ENCODE assay signal across 13 mouse cellular contexts in the genomic region with DNA sequence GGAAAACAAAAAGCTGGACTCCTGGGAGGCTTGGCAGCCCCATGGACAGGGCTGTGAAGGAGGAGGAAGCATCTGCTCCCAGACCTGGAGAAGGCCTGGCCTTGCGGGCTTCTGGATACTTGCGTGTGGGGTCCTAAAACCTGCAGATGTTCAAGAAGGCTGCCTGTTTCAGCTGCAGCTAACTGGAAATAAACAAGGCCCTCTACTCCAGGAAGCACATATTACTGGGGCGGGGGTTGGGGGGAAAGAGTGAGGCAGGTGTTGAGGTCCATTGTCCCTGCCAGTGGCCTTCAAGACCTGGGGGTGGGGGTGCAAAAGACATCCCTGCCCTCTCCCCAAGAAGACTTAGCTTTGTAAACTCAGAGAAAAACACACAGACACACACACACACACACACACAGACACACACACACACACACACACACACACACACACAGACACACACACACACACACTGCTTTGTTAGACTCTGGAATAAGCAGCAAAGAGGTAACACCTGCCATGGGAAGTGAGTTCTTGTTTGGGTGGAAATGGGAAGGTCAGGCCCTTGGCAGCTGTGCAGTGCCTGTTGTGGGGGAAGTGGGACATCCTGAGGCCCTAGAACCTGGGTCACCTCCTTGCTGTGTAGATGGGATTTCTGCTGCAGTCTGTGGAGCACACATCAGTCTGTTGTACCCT. TPM values are rescaled to one million over a fixed set of nuclear protein-coding genes. Genes with fewer than 3 reads are reported as not detected.
DNase-seq lines count a peak whose midpoint lies in the region; ATAC-seq lines count a peak whose summit lies in the region.
"Had no signal": no experiment of that assay in that cellular context is flagged by ENCODE, and none has a peak within 500 bp of the region (broad histone marks: within the 10 kb centered on the region; RNA-seq: fewer than 3 reads in every experiment).

No protein-coding gene starts in this region.

- H3K9ac ChIP-seq in liver, embryonic 11.5 days (ENCODE audit: low read depth, low read length), result no peak overlapping the region

- no peak overlapping the region for H3K4me3 ChIP-seq in embryonic facial prominence, embryonic 10.5 days
- H3K4me3 ChIP-seq in liver, embryonic 11.5 days (ENCODE audit: low read depth, low read length), result no peak overlapping the region

- peaks cover 34% of the 10 kb centered on the region for H3K4me1 ChIP-seq in embryonic facial prominence, embryonic 10.5 days
- peaks cover 14% of the 10 kb centered on the region for H3K4me1 ChIP-seq in liver, embryonic 11.5 days (replicated peaks; ENCODE audit: control insufficient read depth, insufficient read depth, low read length)

- peaks cover 8% of the 10 kb centered on the region for H3K27me3 ChIP-seq in embryonic facial prominence, embryonic 10.5 days (replicated peaks; ENCODE audit: low read depth, poor library complexity, severe bottlenecking)
- H3K27me3 ChIP-seq in liver, embryonic 11.5 days (replicated peaks; ENCODE audit: control insufficient read depth, insufficient read depth, low read length), result no peaks in the 10 kb centered on the region

- ATAC-seq in liver, embryonic 11.5 days (replicated peaks; ENCODE audit: low FRiP score), result peak; percentile 3; the same call in 1 of the 2 replicates
- ATAC-seq: CD4-positive, CD25-positive, alpha-beta regulatory T cell, adult 4 months had no signal

- DNase-seq in heart, adult 11 months, result peak; percentile 95
- no peak for DNase-seq in heart, postnatal 36 days
- DNase-seq in embryonic facial prominence, embryonic 10.5 days (ENCODE audit: low spot score), result no peak
- DNase-seq in heart, postnatal 4 days, result peak; percentile 35
- no peak for DNase-seq in liver, embryonic 11.5 days (ENCODE audit: low spot score)
- DNase-seq in urinary bladder, postnatal 14 days (ENCODE audit: low spot score), result no peak
- DNase-seq in urinary bladder, postnatal 10 days (ENCODE audit: low spot score), result no peak
- DNase-seq in layer of hippocampus, adult 11-12 months (ENCODE audit: low spot score), result no peak
- DNase-seq: cerebellum, postnatal 14 days had no signal

- H3K27ac ChIP-seq in embryonic facial prominence, embryonic 10.5 days (replicated peaks), result peak overlapping the region; percentile 69
- H3K27ac ChIP-seq in liver, embryonic 11.5 days (ENCODE audit: low read depth, low read length), result peak overlapping the region; percentile 46; the same call in 1 of the 2 replicates

- H3K4me2 ChIP-seq in liver, embryonic 11.5 days, result no peak overlapping the region

- intact Hi-C loops in heart, postnatal 36 days (cut with DNase I), result no loop called here

- 85% methylated on average over 3 of the region's 3 CpGs for WGBS in embryonic facial prominence, embryonic 10.5 days
- 73% methylated on average over 3 of the region's 3 CpGs for WGBS in liver, embryonic 11.5 days

- H3K9me3 ChIP-seq in embryonic facial prominence, embryonic 10.5 days, result no peaks in the 10 kb centered on the region
- H3K9me3 ChIP-seq in liver, embryonic 11.5 days (ENCODE audit: control insufficient read depth, low read length), result no peaks in the 10 kb centered on the region

- no peaks in the 10 kb centered on the region; the same call in 1 of the 2 replicates for H3K36me3 ChIP-seq in embryonic facial prominence, embryonic 10.5 days (replicated peaks)
- H3K36me3 ChIP-seq in liver, embryonic 11.5 days (ENCODE audit: control insufficient read depth, insufficient read depth, low read length), result no peaks in the 10 kb centered on the region

RNA-seq across cellular contexts. Expression of a gene that starts 5.9 kb away (rescaled TPM):
- not detected for total RNA-seq in heart, postnatal 36 days (2021)
- 0.28 TPM in 1 of 2 replicates, not detected in the other for polyA plus RNA-seq in embryonic facial prominence, embryonic 10.5 days (2016; fragmentation: Nextera tagmentation; extraction: Ambion mirVana)
- not detected for total RNA-seq in heart, postnatal 4 days (2021)
- polyA plus RNA-seq in liver, embryonic 11.5 days (2014; fragmentation: Nextera tagmentation; extraction: Ambion mirVana), result not detected in 2 replicates
- total RNA-seq: megakaryocyte-erythroid progenitor cell, adult 5-6 weeks had no signal
- polyA plus RNA-seq: CD4-positive, CD25-positive, alpha-beta regulatory T cell, adult 4 months; forebrain, embryonic 11.5 days had no signal

RNA-seq across cellular contexts. Expression of a gene that starts 8.7 kb away (rescaled TPM):
- 10 to 100 TPM; 34.4 to 64.4 TPM for total RNA-seq in heart, postnatal 36 days (2021)
- 21.8 and 25.2 TPM in 2 replicates for polyA plus RNA-seq in embryonic facial prominence, embryonic 10.5 days (2016; fragmentation: Nextera tagmentation; extraction: Ambion mirVana)
- 10 to 100 TPM; 75.9 to 80.3 TPM for total RNA-seq in heart, postnatal 4 days (2021)
- 16.1 and 19.4 TPM in 2 replicates for polyA plus RNA-seq in liver, embryonic 11.5 days (2014; fragmentation: Nextera tagmentation; extraction: Ambion mirVana)
- total RNA-seq: megakaryocyte-erythroid progenitor cell, adult 5-6 weeks had no signal
- polyA plus RNA-seq: CD4-positive, CD25-positive, alpha-beta regulatory T cell, adult 4 months had no signal

RNA-seq across cellular contexts. Expression of a gene that starts 17.4 kb away (rescaled TPM):
- total RNA-seq in heart, postnatal 36 days (2021), result 1 to 10 TPM; 6.1 to 7.3 TPM
- 18.3 and 18.8 TPM in 2 replicates for polyA plus RNA-seq in embryonic facial prominence, embryonic 10.5 days (2016; fragmentation: Nextera tagmentation; extraction: Ambion mirVana)
- 10 to 100 TPM in 1 of 2 experiments, 1 to 10 TPM in 1; 9.9 to 11.1 TPM for total RNA-seq in heart, postnatal 4 days (2021)
- 8.1 and 12.1 TPM in 2 replicates for polyA plus RNA-seq in liver, embryonic 11.5 days (2014; fragmentation: Nextera tagmentation; extraction: Ambion mirVana)

RNA-seq across cellular contexts. Expression of a gene that starts 31.0 kb away (rescaled TPM):
- total RNA-seq in heart, postnatal 36 days (2021), result 1 to 10 TPM; 5.7 to 7.2 TPM
- polyA plus RNA-seq in embryonic facial prominence, embryonic 10.5 days (2016; fragmentation: Nextera tagmentation; extraction: Ambion mirVana), result 85.2 and 89.9 TPM in 2 replicates
- total RNA-seq in heart, postnatal 4 days (2021), result 10 to 100 TPM; 11.3 to 15.8 TPM
- 51.4 and 51.8 TPM in 2 replicates for polyA plus RNA-seq in liver, embryonic 11.5 days (2014; fragmentation: Nextera tagmentation; extraction: Ambion mirVana)

RNA-seq across cellular contexts. Expression of a gene that starts 35.5 kb away (rescaled TPM):
- total RNA-seq in heart, postnatal 36 days (2021), result not detected
- polyA plus RNA-seq in embryonic facial prominence, embryonic 10.5 days (2016; fragmentation: Nextera tagmentation; extraction: Ambion mirVana), result not detected in 2 replicates
- total RNA-seq in heart, postnatal 4 days (2021), result not detected
- not detected in 2 replicates for polyA plus RNA-seq in liver, embryonic 11.5 days (2014; fragmentation: Nextera tagmentation; extraction: Ambion mirVana)
- total RNA-seq: megakaryocyte-erythroid progenitor cell, adult 5-6 weeks had no signal
- polyA plus RNA-seq: CD4-positive, CD25-positive, alpha-beta regulatory T cell, adult 4 months; forebrain, embryonic 11.5 days; large intestine, adult 2 months had no signal

Comparison
In these comparisons a context has a peak if more than half of its experiments do, and no peak if none do; other contexts are left out.
1. DNase-seq: peak in heart, adult 11 months (single experiment) and heart, postnatal 4 days (single experiment); none in heart, postnatal 36 days (0 of 2), embryonic facial prominence, embryonic 10.5 days (single experiment), liver, embryonic 11.5 days (single experiment), urinary bladder, postnatal 14 days (single experiment), urinary bladder, postnatal 10 days (single experiment) and layer of hippocampus, adult 11-12 months (single experiment).